Mouse (Mus musculus): ENCODE data around the gene Fyb2. TPM values are rescaled to one million over a fixed set of nuclear protein-coding genes. Genes with fewer than 3 reads are reported as not detected.

The Fyb2 gene
- 9.1 TPM for polyA plus RNA-seq (2014; fragmentation: Illumina TruSeq; extraction: RNeasy Lipid Tissue Mini Kit (QIAGEN cat#74804))

DNA sequence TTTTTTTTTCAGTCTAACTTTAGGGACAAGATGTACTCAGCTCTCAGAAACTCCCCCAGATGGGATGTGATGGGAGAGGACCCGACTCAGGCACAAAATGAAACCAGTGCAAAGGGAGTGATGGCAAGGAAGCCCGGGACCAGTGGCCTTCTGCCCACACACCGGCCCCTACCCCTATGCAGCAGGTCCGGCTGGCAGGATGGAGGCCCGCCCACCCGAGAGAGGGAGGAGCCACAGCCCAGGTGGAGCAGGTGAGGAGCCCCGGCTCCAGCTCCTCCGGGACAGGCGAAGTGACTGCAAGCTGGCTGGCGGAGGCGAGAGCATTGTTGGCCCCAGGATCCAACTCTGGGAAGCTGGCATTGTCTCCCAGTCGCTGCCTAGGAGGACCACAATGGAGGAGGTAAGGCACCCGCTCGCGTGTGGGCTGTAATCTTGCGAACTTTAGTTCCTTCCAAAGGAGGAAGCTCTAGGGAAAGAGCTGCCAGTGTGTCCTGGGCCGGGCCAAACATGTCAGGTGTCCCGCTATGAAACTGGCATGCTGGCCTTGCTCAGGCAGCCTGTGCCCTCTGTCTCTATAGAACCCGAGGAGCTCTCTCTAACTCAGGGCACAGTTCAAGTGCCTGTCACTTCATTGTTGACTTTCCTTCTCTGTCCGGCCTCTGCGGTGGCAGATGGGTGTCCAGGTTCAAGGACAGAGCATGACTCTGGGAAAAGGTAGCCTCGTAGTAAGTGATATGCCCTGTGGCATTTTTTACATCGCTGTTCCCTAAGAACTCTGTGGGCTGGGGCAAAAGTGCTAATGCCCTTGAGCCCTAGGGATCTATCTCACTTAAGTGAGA lies at the start of gene Fyb2:
TSS of gene Fyb2 (plus strand) at position 166 of the 839 bp plus-strand sequence.

DNA sequence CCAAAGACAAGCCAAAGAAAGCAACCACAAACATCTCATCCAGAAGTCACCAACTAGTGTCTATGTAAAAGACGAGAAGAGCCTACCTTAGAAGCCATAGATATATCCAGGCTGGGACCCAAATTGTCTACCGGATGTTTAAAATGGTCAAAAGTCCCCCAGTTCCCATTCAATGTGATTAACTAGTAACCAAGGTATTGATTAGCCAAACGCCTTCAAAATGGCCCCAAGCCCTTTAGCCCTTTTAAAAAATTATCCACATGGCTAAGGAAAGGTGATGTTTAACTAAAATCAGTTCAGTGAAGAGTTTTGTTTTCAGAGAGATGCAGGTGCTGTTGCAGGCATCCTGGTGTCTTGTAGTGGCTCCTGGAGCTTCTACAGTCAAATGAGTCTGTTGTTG lies 36.9 kb upstream of the Fyb2 start, which contains the start of gene C8a:
TSS of gene C8a (minus strand) at position 76 of the 400 bp plus-strand sequence.

Other genes with a start within 250 kb of the Fyb2 start
- gene C8b, start 147.1 kb upstream of the Fyb2 start, polyA plus RNA-seq (2014; fragmentation: Illumina TruSeq; extraction: RNeasy Lipid Tissue Mini Kit (QIAGEN cat#74804)): 0.97 TPM
- not detected for gene Gm17662, start 56.1 kb upstream of the Fyb2 start, polyA plus RNA-seq (2014; fragmentation: Illumina TruSeq; extraction: RNeasy Lipid Tissue Mini Kit (QIAGEN cat#74804))
- not detected for gene C8a, start 37.1 kb upstream of the Fyb2 start, polyA plus RNA-seq (2014; fragmentation: Illumina TruSeq; extraction: RNeasy Lipid Tissue Mini Kit (QIAGEN cat#74804))
- gene Prkaa2, start 196.4 kb downstream of the Fyb2 start, polyA plus RNA-seq (2014; fragmentation: Illumina TruSeq; extraction: RNeasy Lipid Tissue Mini Kit (QIAGEN cat#74804)): 24.3 TPM
- gene Plpp3, start 243.9 kb downstream of the Fyb2 start, polyA plus RNA-seq (2014; fragmentation: Illumina TruSeq; extraction: RNeasy Lipid Tissue Mini Kit (QIAGEN cat#74804)): 86.7 TPM